Mouse (Mus musculus): Measurements from ENCODE around the gene Ptpro. TPM values are rescaled to one million over a fixed set of nuclear protein-coding genes. Genes with fewer than 3 reads are reported as not detected.

Ptpro gene
- polyA plus RNA-seq, 1 experiment = 2.7 TPM

DNA sequence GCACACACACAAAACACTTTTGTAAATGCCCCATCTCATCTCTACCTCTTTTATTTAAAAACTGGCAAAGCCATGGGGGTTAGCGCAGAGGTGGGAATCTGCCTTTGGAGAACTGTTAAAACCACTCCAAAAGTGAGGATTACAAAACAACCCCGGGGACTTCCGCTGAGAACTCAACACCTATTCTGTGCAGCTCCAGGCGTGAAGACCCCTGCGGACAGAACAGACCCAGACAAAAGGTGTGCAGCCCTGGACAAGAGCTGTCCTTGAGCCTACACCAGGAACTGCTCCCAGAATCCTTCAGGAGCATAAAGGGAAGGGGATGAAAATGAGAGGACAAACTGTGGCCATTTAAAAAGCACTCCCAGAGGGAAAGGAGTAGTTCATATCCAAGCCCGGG is 243.1 kb downstream of the Ptpro start:
- no peak for DNase-seq
- TF ChIP-seq CTCF (IDR thresholded peaks at IDR 0.05; ENCODE audit: borderline replicate concordance, control insufficient read depth, extremely low read depth, insufficient read depth, low read length, poor library complexity) (no peak), POLR2A (IDR thresholded peaks at IDR 0.05; ENCODE audit: control insufficient read depth, extremely low read depth, insufficient read depth, low read length, poor library complexity) (no peak)
- Histone ChIP-seq H3K36me3 (ENCODE audit: control insufficient read depth, insufficient read depth, low read length) (no peaks in the 10 kb centered on the region), H3K4me1 (replicated peaks; ENCODE audit: control insufficient read depth, insufficient read depth, low read length) (peaks cover 5% of the 10 kb centered on the region; the same call in 1 of the 2 replicates), H3K27me3 (ENCODE audit: control insufficient read depth, insufficient read depth, low read length) (no peaks in the 10 kb centered on the region), H3K27ac (ENCODE audit: control insufficient read depth, insufficient read depth, low read length) (no peak overlapping the region), H3K4me3 (ENCODE audit: control insufficient read depth, insufficient read depth, low read length) (no peak overlapping the region)
- 95% methylated on average over 6 of the region's 6 CpGs for WGBS

DNA sequence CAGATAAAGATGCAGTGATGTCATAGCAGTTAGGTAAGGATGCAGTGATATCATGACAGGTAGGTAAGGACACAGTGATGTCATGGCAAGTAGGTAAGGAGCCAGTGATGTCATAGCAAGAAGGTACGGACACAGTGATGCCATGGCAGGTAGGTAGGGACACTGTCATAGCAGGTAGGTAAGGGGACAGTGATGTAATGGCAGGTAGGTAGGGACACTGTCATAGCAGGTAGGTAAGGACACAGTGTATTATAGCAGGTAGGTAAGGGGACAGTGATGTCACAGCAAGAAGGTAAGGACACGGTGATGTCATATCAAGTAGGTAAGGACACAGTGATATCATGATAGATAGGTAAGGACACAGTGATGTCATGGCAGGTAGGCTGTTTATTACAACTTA is 244.4 kb downstream of the Ptpro start:
- H3K4me1 ChIP-seq (replicated peaks; ENCODE audit: control insufficient read depth, insufficient read depth, low read length) = peaks cover 5% of the 10 kb centered on the region; the same call in 1 of the 2 replicates
- DNase-seq = no peak
- no peaks in the 10 kb centered on the region for H3K36me3 ChIP-seq (ENCODE audit: control insufficient read depth, insufficient read depth, low read length)
- 98% methylated on average over 2 of the region's 2 CpGs for WGBS
- no peak overlapping the region for H3K4me3 ChIP-seq (ENCODE audit: control insufficient read depth, insufficient read depth, low read length)
- H3K27me3 ChIP-seq (ENCODE audit: control insufficient read depth, insufficient read depth, low read length) = no peaks in the 10 kb centered on the region
- TF ChIP-seq POLR2A (IDR thresholded peaks at IDR 0.05; ENCODE audit: control insufficient read depth, extremely low read depth, insufficient read depth, low read length, poor library complexity) (no peak), CTCF (IDR thresholded peaks at IDR 0.05; ENCODE audit: borderline replicate concordance, control insufficient read depth, extremely low read depth, insufficient read depth, low read length, poor library complexity) (no peak)
- no peak overlapping the region for H3K27ac ChIP-seq (ENCODE audit: control insufficient read depth, insufficient read depth, low read length)

DNA sequence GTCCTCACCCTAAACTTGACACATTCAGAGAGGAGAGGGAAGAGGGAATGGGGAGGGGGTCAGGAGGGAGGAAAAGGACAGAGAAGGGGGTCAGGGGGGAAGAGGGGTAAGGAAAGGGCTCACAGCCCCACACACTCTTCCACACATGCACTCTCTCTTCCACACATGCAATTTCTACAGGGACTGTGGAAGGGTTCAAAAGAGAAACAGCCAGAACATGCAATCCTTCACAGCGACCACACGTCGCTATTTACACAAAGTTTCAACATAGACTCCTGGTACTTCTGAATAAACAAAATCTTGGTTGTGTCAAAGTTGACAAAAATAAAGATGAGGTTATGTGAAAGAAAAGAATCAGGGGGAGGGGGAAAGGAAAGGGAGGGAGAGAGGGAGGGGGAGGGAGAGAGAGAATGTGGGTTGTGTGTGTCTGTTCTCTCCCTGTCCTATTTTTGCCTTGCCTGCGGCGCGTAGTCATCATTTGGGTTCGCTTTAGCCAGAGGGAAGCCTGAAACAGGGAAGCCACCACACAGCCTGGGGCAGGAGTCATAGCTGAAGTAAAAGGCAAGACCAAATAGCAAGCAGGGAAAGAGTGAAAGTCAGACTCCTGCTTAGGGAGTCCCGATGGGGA is 245.2 kb downstream of the Ptpro start:
- Histone ChIP-seq H3K4me3 (ENCODE audit: control insufficient read depth, insufficient read depth, low read length) (no peak overlapping the region), H3K36me3 (ENCODE audit: control insufficient read depth, insufficient read depth, low read length) (no peaks in the 10 kb centered on the region), H3K4me1 (replicated peaks; ENCODE audit: control insufficient read depth, insufficient read depth, low read length) (0 out of 2 replicates have a peak, but pooled peaks cover 3% of the 10 kb centered on the region), H3K27ac (ENCODE audit: control insufficient read depth, insufficient read depth, low read length) (no peak overlapping the region), H3K27me3 (ENCODE audit: control insufficient read depth, insufficient read depth, low read length) (no peaks in the 10 kb centered on the region)
- WGBS = 92% methylated on average over 8 of the region's 8 CpGs
- no peak for TF ChIP-seq POLR2A (IDR thresholded peaks at IDR 0.05; ENCODE audit: control insufficient read depth, extremely low read depth, insufficient read depth, low read length, poor library complexity)
- no peak for TF ChIP-seq CTCF (IDR thresholded peaks at IDR 0.05; ENCODE audit: borderline replicate concordance, control insufficient read depth, extremely low read depth, insufficient read depth, low read length, poor library complexity)
- DNase-seq = no peak

DNA sequence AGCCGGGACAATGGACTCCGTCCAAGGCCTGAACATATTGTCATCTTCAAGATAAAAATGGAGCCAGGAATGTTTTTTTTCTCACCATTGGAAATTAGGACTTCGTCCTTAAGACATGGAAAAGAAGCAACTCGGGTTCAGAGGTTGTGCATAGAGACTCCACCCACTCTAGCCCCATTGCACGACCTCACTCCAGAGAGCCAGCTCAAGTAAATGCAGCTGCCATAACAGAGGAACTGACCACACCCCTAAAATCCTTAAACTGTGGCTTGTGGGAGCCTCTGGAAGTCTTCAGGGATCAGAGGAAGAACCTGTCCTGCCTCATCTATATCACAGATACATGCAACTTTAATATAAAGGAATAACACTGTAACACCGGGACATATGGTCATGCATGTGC is 246.7 kb downstream of the Ptpro start:
- Histone ChIP-seq H3K27ac (ENCODE audit: control insufficient read depth, insufficient read depth, low read length) (no peak overlapping the region), H3K4me1 (replicated peaks; ENCODE audit: control insufficient read depth, insufficient read depth, low read length) (no peaks in the 10 kb centered on the region), H3K4me3 (ENCODE audit: control insufficient read depth, insufficient read depth, low read length) (no peak overlapping the region), H3K36me3 (ENCODE audit: control insufficient read depth, insufficient read depth, low read length) (no peaks in the 10 kb centered on the region), H3K27me3 (ENCODE audit: control insufficient read depth, insufficient read depth, low read length) (no peaks in the 10 kb centered on the region)
- WGBS = 89% methylated on average over 6 of the region's 6 CpGs
- no peak for DNase-seq
- TF ChIP-seq CTCF (IDR thresholded peaks at IDR 0.05; ENCODE audit: borderline replicate concordance, control insufficient read depth, extremely low read depth, insufficient read depth, low read length, poor library complexity) = no peak
- no peak for TF ChIP-seq POLR2A (IDR thresholded peaks at IDR 0.05; ENCODE audit: control insufficient read depth, extremely low read depth, insufficient read depth, low read length, poor library complexity)

DNA sequence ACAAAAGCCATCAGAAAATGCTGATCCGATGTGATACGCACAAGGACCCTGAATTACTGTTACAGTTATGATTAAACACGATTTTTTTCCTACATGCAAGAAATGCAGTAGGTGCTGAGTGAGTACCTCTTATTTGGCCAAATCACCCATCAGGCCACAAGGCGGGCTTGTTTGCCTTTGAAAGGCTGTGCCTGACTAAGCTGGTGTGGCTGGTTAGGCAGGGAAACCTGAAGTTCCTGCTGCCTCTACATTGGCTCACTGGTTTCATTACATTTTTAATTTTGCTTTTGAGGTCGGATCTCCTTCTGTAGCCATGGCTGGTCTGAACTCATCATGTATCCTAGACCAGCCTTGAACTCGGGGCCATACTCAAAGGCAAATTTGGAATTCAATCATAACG is 250.9 kb downstream of the Ptpro start:
- WGBS = 92% methylated on average over 7 of the region's 7 CpGs
- Histone ChIP-seq H3K27me3 (ENCODE audit: control insufficient read depth, insufficient read depth, low read length) (no peaks in the 10 kb centered on the region), H3K27ac (ENCODE audit: control insufficient read depth, insufficient read depth, low read length) (no peak overlapping the region), H3K4me1 (replicated peaks; ENCODE audit: control insufficient read depth, insufficient read depth, low read length) (no peaks in the 10 kb centered on the region), H3K36me3 (ENCODE audit: control insufficient read depth, insufficient read depth, low read length) (no peaks in the 10 kb centered on the region), H3K4me3 (ENCODE audit: control insufficient read depth, insufficient read depth, low read length) (no peak overlapping the region)
- TF ChIP-seq POLR2A (IDR thresholded peaks at IDR 0.05; ENCODE audit: control insufficient read depth, extremely low read depth, insufficient read depth, low read length, poor library complexity) (no peak), CTCF (IDR thresholded peaks at IDR 0.05; ENCODE audit: borderline replicate concordance, control insufficient read depth, extremely low read depth, insufficient read depth, low read length, poor library complexity) (no peak)
- no peak for DNase-seq

DNA sequence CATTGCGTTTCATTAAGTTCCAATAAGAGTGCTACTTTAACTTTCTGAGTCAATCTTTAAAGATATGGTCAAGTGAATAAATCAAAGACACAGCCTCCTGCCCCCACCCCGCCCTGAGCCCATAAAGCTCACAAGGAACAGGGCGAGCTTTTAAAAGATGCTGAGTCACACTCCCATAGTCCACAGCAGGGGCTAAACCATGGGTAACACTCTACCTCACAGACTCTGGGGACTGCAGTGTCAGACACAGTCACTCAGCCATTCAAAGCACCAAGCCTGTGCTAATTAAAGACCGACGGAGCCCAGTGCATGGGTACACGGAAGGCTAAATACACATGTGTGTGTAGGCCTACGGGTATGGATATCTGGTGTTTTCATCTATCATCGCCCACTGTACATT is 251.3 kb downstream of the Ptpro start:
- H3K27ac ChIP-seq (ENCODE audit: control insufficient read depth, insufficient read depth, low read length) = no peak overlapping the region
- no peaks in the 10 kb centered on the region for H3K4me1 ChIP-seq (replicated peaks; ENCODE audit: control insufficient read depth, insufficient read depth, low read length)
- TF ChIP-seq POLR2A (IDR thresholded peaks at IDR 0.05; ENCODE audit: control insufficient read depth, extremely low read depth, insufficient read depth, low read length, poor library complexity) (no peak), CTCF (IDR thresholded peaks at IDR 0.05; ENCODE audit: borderline replicate concordance, control insufficient read depth, extremely low read depth, insufficient read depth, low read length, poor library complexity) (no peak)
- H3K36me3 ChIP-seq (ENCODE audit: control insufficient read depth, insufficient read depth, low read length) = no peaks in the 10 kb centered on the region
- no peak overlapping the region for H3K4me3 ChIP-seq (ENCODE audit: control insufficient read depth, insufficient read depth, low read length)
- DNase-seq = no peak
- WGBS = 90% methylated on average over 8 of the region's 8 CpGs
- no peaks in the 10 kb centered on the region for H3K27me3 ChIP-seq (ENCODE audit: control insufficient read depth, insufficient read depth, low read length)

DNA sequence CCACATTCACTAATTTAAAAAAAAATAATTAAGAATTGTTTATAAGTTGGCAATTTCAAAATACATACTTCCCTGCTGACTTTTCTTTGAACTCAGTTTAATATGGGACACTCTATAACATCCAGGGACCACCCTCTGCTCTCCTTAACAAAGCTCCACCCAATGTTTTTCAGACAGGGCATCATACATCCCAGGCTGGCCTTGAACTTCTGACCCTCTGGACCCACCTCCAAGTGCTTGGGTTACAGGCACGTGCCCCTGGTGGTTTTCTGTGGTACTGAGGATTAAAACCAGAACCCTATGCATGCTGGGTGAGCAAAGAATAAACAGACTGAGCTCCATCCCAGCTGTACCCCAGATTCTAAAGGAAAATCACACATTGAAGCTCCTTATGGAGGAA is 251.9 kb downstream of the Ptpro start:
- Histone ChIP-seq H3K4me3 (ENCODE audit: control insufficient read depth, insufficient read depth, low read length) (no peak overlapping the region), H3K4me1 (replicated peaks; ENCODE audit: control insufficient read depth, insufficient read depth, low read length) (no peaks in the 10 kb centered on the region), H3K36me3 (ENCODE audit: control insufficient read depth, insufficient read depth, low read length) (no peaks in the 10 kb centered on the region), H3K27ac (ENCODE audit: control insufficient read depth, insufficient read depth, low read length) (no peak overlapping the region), H3K27me3 (ENCODE audit: control insufficient read depth, insufficient read depth, low read length) (no peaks in the 10 kb centered on the region)
- TF ChIP-seq CTCF (IDR thresholded peaks at IDR 0.05; ENCODE audit: borderline replicate concordance, control insufficient read depth, extremely low read depth, insufficient read depth, low read length, poor library complexity) (no peak), POLR2A (IDR thresholded peaks at IDR 0.05; ENCODE audit: control insufficient read depth, extremely low read depth, insufficient read depth, low read length, poor library complexity) (no peak)
- WGBS = 62% methylated on average over 1 of the region's 1 CpGs
- DNase-seq = no peak
